Mouse (Mus musculus): ENCODE results near the gene Olfr1061. TPM values are rescaled to one million over a fixed set of nuclear protein-coding genes. Genes with fewer than 3 reads are reported as not detected.
"Not testable (repeated sequence)": the region's sequence is repeated elsewhere in the genome, so short reads cannot be mapped to it uniquely, and the experiment has no call there.

The Olfr1061 gene
- not detected for total RNA-seq (2022)

- DNase-seq (ENCODE audit: low spot score), result no peak
Observed at GRCm38 (mm10) chr2:86413950-86414349, at the start of gene Olfr1061. Gene Olfr1061, minus strand, starts transcription at chr2:86414050.

- DNase-seq (ENCODE audit: low spot score), result no peak
Observed at GRCm38 (mm10) chr2:86460434-86460833, 46.6 kb upstream of the Olfr1061 start.

GRCm38 (mm10) chr2:86456169-86456568 is 42.3 kb upstream of the Olfr1061 start, which contains the start of gene Olfr1066:
Gene Olfr1066, minus strand, starts transcription at chr2:86456269.
- no peak for DNase-seq (ENCODE audit: low spot score)

- DNase-seq (ENCODE audit: low spot score), result not testable (repeated sequence)
Observed at GRCm38 (mm10) chr2:86450491-86450890, 36.6 kb upstream of the Olfr1061 start, which contains the start of gene Olfr1065. Gene Olfr1065, minus strand, starts transcription at chr2:86450591.

GRCm38 (mm10) chr2:86442101-86442500 is 28.3 kb upstream of the Olfr1061 start:
- DNase-seq (ENCODE audit: low spot score), result not testable (repeated sequence)

- DNase-seq (ENCODE audit: low spot score), result not testable (repeated sequence)
Observed at GRCm38 (mm10) chr2:86428511-86428910, 14.7 kb upstream of the Olfr1061 start.

- not testable (repeated sequence) for DNase-seq (ENCODE audit: low spot score)
Observed at GRCm38 (mm10) chr2:86426649-86427048, 12.8 kb upstream of the Olfr1061 start, which contains the start of gene Olfr1062. Gene Olfr1062, minus strand, starts transcription at chr2:86426749.

- DNase-seq (ENCODE audit: low spot score), result no peak
Observed at GRCm38 (mm10) chr2:86395114-86395513, 18.7 kb downstream of the Olfr1061 start.

GRCm38 (mm10) chr2:86388461-86388860 is 25.4 kb downstream of the Olfr1061 start, which contains the start of gene Olfr1058:
Gene Olfr1058, minus strand, starts transcription at chr2:86388561.
- not testable (repeated sequence) for DNase-seq (ENCODE audit: low spot score)

- DNase-seq (ENCODE audit: low spot score), result no peak
Observed at GRCm38 (mm10) chr2:86378293-86378692, 35.6 kb downstream of the Olfr1061 start, which contains the start of gene Olfr1057. Gene Olfr1057, minus strand, starts transcription at chr2:86378393.

GRCm38 (mm10) chr2:86366342-86366741 is 47.5 kb downstream of the Olfr1061 start:
- DNase-seq (ENCODE audit: low spot score), result not testable (repeated sequence)

Other genes starting within 250 kb of the Olfr1061 start
- gene Olfr1043, start 246.5 kb downstream of the Olfr1061 start, total RNA-seq (2022), result not detected
- not detected for gene Olfr1044, start 236.2 kb downstream of the Olfr1061 start, total RNA-seq (2022)
- gene Olfr52, start 228.4 kb downstream of the Olfr1061 start, total RNA-seq (2022), result not detected
- not detected for gene Olfr1045, start 211.0 kb downstream of the Olfr1061 start, total RNA-seq (2022)
- gene Olfr1046, start 194.7 kb downstream of the Olfr1061 start, total RNA-seq (2022), result not detected
- not detected for gene Olfr1047, start 182.6 kb downstream of the Olfr1061 start, total RNA-seq (2022)
- gene Olfr1048, start 173.8 kb downstream of the Olfr1061 start, total RNA-seq (2022), result not detected
- not detected for gene Olfr1049, start 155.7 kb downstream of the Olfr1061 start, total RNA-seq (2022)
- not detected for gene Olfr1051, start 135.0 kb downstream of the Olfr1061 start, total RNA-seq (2022)
- gene Olfr1052, start 121.6 kb downstream of the Olfr1061 start, total RNA-seq (2022), result not detected
- gene Olfr1053, start 98.8 kb downstream of the Olfr1061 start, total RNA-seq (2022), result not detected
- gene Olfr1054, start 78.6 kb downstream of the Olfr1061 start, total RNA-seq (2022), result not detected
- gene Olfr1055, start 63.8 kb downstream of the Olfr1061 start, total RNA-seq (2022), result not detected
- gene Olfr1056, start 51.6 kb downstream of the Olfr1061 start, total RNA-seq (2022), result not detected
- not detected for gene Olfr1057, start 35.7 kb downstream of the Olfr1061 start, total RNA-seq (2022)
- not detected for gene Olfr1058, start 25.5 kb downstream of the Olfr1061 start, total RNA-seq (2022)
- gene Olfr1062, start 12.7 kb upstream of the Olfr1061 start, total RNA-seq (2022), result not detected
- gene Olfr1065, start 36.5 kb upstream of the Olfr1061 start, total RNA-seq (2022), result not detected
- not detected for gene Olfr1066, start 42.2 kb upstream of the Olfr1061 start, total RNA-seq (2022)
- gene Olfr228, start 73.3 kb upstream of the Olfr1061 start, total RNA-seq (2022), result not detected
- not detected for gene Olfr1076, start 94.4 kb upstream of the Olfr1061 start, total RNA-seq (2022)
- gene Olfr1079, start 128.4 kb upstream of the Olfr1061 start, total RNA-seq (2022), result not detected
- not detected for gene Olfr1080, start 144.2 kb upstream of the Olfr1061 start, total RNA-seq (2022)
- gene Olfr1082, start 184.9 kb upstream of the Olfr1061 start, total RNA-seq (2022), result not detected
- not detected for gene Olfr1084, start 225.7 kb upstream of the Olfr1061 start, total RNA-seq (2022)
- gene Olfr1085, start 248.0 kb upstream of the Olfr1061 start, total RNA-seq (2022), result not detected

Measured in heart, adult 8-10 months (tissue).